Mouse (Mus musculus) spleen, adult 2 months (tissue): ENCODE data around the gene Fyn.

Experiments
- CTCF ChIP-seq: fragments of 200-500 bp; IDR thresholded peaks from 2 replicates; pipeline ENCODE4 v1.5.1; 2011; ENCODE audit warnings: mild to moderate bottlenecking, inconsistent platforms; ENCODE audit not compliant: insufficient read depth, insufficient read length, insufficient replicate concordance; ENCODE audit errors: extremely low read depth
- POLR2A ChIP-seq: fragments of 200-500 bp; IDR thresholded peaks from 2 replicates; pipeline ENCODE4 v1.6.1; 2011; ENCODE audit warnings: low read depth, low read length, inconsistent platforms

- no peak for TF ChIP-seq CTCF
- TF ChIP-seq POLR2A: no peak
These were observed 230.9 kb downstream of the Fyn start for GRCm38 (mm10) chr10:39599601-39600000.
